In the genomic region with DNA sequence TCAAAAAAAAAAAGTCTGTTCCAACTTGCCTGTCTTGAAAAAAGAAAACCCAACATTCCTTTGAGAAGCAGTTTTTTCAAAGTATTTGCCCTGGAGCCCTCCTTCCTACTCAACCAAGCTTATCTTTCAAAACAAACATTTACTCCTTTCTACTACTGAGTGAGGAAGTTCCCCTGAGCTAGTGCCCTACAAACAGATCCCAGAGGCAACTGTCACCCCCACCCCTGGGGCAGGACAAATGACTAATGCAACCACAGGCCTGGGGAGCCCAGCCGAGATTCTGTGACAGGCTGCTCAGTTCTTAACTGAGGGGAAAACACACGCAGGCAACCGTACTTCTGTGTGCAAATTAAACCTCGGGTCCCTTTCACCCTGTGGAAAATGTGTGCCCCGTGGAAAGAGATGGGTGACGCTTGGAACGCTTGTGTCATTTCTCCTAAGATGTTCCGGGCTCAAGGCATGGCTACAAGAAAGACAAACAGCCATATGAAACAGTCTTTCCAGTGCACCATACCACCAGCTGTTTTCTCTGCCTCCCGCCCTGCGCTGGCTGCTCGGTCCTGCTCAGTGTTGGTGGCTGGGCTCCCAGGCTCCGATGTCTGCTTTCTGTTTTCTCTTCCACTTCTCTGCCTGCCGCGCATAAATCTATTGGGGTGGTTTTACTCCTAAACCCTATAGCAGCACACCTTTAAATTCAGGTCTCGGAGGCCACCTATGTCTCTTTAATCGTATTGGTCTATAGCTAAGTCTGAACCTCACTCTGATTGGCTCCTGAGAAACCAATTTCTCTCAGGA, we compare ENCODE assay signal across 8 mouse cellular contexts. TPM values are rescaled to one million over a fixed set of nuclear protein-coding genes. Genes with fewer than 3 reads are reported as not detected.
A peak's percentile ranks its signal among the peaks of the same experiment; 100 is the strongest.
DNase-seq lines count a peak whose midpoint lies in the region; ATAC-seq and TF ChIP-seq lines count a peak whose summit lies in the region.

No protein-coding gene starts in this region.

- TF ChIP-seq POLR2A in small intestine, adult 2 months (IDR thresholded peaks at IDR 0.05; ENCODE audit: low read depth, low read length): no peak

- peaks cover 5% of the 10 kb centered on the region; the same call in 1 of the 2 replicates for H3K27me3 ChIP-seq in lung, embryonic 14.5 days (ENCODE audit: insufficient read depth, low read length)
- no peaks in the 10 kb centered on the region for H3K27me3 ChIP-seq in small intestine, adult 2 months (ENCODE audit: control insufficient read depth, insufficient read depth, low read length)

- peaks cover 10% of the 10 kb centered on the region; the same call in 1 of the 2 replicates for H3K4me1 ChIP-seq in lung, embryonic 14.5 days (ENCODE audit: insufficient read depth)
- peaks cover 17% of the 10 kb centered on the region for H3K4me1 ChIP-seq in small intestine, adult 2 months (ENCODE audit: control insufficient read depth, insufficient read depth, insufficient read length, low read length)

- intact Hi-C loops in gastrocnemius, postnatal 36 days (cut with DNase I): no loop called here

- peak overlapping the region; percentile 85; the same call in 1 of the 2 replicates for H3K27ac ChIP-seq in lung, embryonic 14.5 days (ENCODE audit: low read depth)
- H3K27ac ChIP-seq in small intestine, adult 2 months (ENCODE audit: insufficient read depth, low read depth, low read length): no peak overlapping the region

- DNase-seq in gastrocnemius, postnatal 10 days: peak; percentile 43
- no peak for DNase-seq in gastrocnemius, postnatal 36 days
- peak; percentile 57 for DNase-seq in adrenal gland, postnatal 14 days
- peak; percentile 62 to 66 for DNase-seq in heart, adult 18-20 months
- DNase-seq in kidney, adult 11 months: peak; percentile 36
- peak; percentile 61 for DNase-seq in lung, embryonic 14.5 days
- DNase-seq in testis, postnatal 14 days (ENCODE audit: low spot score): no peak

- no peak for TF ChIP-seq CTCF in lung, embryonic 14.5 days (IDR thresholded peaks at IDR 0.05; ENCODE audit: low read depth)
- TF ChIP-seq CTCF in small intestine, adult 2 months (IDR thresholded peaks at IDR 0.05; ENCODE audit: extremely low read depth, insufficient read length, insufficient replicate concordance, low read depth, low read length): no peak

- H3K9me3 ChIP-seq in lung, embryonic 14.5 days (ENCODE audit: low read depth, low read length): no peaks in the 10 kb centered on the region

- peak overlapping the region; percentile 62 for H3K4me2 ChIP-seq in lung, embryonic 14.5 days

- 3% methylated on average over 16 of the region's 16 CpGs for WGBS in lung, embryonic 14.5 days
- WGBS in small intestine, adult 2 months: 2% methylated on average over 16 of the region's 16 CpGs

- no peak overlapping the region for H3K9ac ChIP-seq in lung, embryonic 14.5 days

- peak; percentile 32; the same call in 1 of the 2 replicates for ATAC-seq in lung, embryonic 14.5 days (ENCODE audit: insufficient read depth)

- no peaks in the 10 kb centered on the region for H3K36me3 ChIP-seq in lung, embryonic 14.5 days (ENCODE audit: insufficient read depth)
- no peaks in the 10 kb centered on the region for H3K36me3 ChIP-seq in small intestine, adult 2 months (ENCODE audit: control insufficient read depth, insufficient read depth, low read length)

- H3K4me3 ChIP-seq in lung, embryonic 14.5 days (ENCODE audit: low read depth, low read length): peak overlapping the region; percentile 30
- peak overlapping the region; percentile 32 for H3K4me3 ChIP-seq in small intestine, adult 2 months (ENCODE audit: low read depth, low read length)

RNA-seq across cellular contexts. Expression of a gene that starts 14.4 kb away (rescaled TPM):
- total RNA-seq in gastrocnemius, postnatal 10 days (2021): 10 to 100 TPM; 51.7 to 61.1 TPM
- total RNA-seq in gastrocnemius, postnatal 36 days (2021): 10 to 100 TPM; 17.2 to 20.1 TPM
- total RNA-seq in adrenal gland, postnatal 14 days (2021): 25.0 and 28.0 TPM in 2 replicates
- total RNA-seq in heart, adult 18-20 months (2021): 10 to 100 TPM; 22.8 to 25.3 TPM
- 15.6 and 17.8 TPM in 2 replicates for polyA plus RNA-seq in lung, embryonic 14.5 days (2014; fragmentation: Nextera tagmentation; extraction: Ambion mirVana)
- 7.1 and 17.5 TPM in 2 replicates for polyA plus RNA-seq in small intestine, adult 2 months (2012; rRNA removed)

Comparison
In these comparisons a context has a peak if more than half of its experiments do, and no peak if none do; other contexts are left out.
1. DNase-seq: peak in gastrocnemius, postnatal 10 days (single experiment), adrenal gland, postnatal 14 days (single experiment), heart, adult 18-20 months (2 of 2), kidney, adult 11 months (single experiment) and lung, embryonic 14.5 days (single experiment); none in gastrocnemius, postnatal 36 days (0 of 2) and testis, postnatal 14 days (single experiment).